Mouse (Mus musculus) induced T-regulatory cell, adult 2 months (primary cell): ENCODE results near the gene Pik3r2.
A peak's percentile ranks its signal among the peaks of the same experiment; 100 is the strongest.
"Not testable (repeated sequence)": the region's sequence is repeated elsewhere in the genome, so short reads cannot be mapped to it uniquely, and the experiment has no call there.

Experiments used
- DNase-seq: peaks from one replicate; pipeline ENCODE4 v3.0.0-alpha.2; 2012; ENCODE audit warnings: low read depth

The Pik3r2 gene

GRCm38 (mm10) chr8:70776496-70777444 is at the start of gene Pik3r2:
Gene Pik3r2 (minus strand): TSS chr8:70776713.
- DNase-seq, result peak; percentile 97

- DNase-seq, result no peak
These were observed 49.3 kb upstream of the Pik3r2 start for GRCm38 (mm10) chr8:70825816-70826215.

DNA sequence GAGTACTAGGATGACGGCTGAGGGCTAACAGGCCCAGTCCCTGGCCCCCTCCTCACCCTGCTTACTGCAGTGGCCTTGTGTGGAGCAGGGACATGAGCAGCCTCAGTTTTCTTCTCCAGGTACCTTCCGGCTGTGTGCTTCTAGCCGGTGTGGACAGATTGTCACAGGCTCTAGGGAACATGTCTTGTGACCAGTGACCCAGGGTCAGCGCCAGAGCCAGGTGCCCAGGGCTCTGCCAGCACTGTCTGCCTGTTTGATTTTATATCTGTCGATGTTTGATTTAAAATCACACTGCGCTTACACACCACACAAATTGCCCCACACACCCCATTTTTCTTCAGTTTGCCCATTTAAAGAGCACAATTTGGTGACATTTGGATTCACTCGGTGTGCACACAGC is 47.3 kb upstream of the Pik3r2 start:
- no peak for DNase-seq

DNA sequence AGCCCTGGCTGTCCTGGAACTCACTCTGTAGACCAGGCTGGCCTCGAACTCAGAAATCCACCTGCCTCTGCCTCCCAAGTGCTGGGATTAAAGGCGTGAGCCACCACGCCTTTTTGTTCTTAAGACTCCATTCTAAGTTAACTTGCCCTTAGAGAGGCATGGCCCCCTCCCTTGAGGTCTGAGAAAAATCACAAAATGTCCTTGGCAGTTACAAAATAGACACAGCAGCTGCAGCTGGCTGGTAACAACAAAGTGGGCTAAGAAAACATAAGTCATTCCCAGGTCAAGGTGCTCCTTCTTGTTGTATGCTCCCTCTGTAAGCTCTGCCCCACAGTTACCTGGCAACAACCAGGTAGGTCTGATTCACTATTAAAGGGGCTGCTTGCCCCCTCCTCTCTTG is 46.1 kb upstream of the Pik3r2 start:
- DNase-seq, result not testable (repeated sequence)

- DNase-seq, result no peak
These were observed 45.5 kb upstream of the Pik3r2 start for GRCm38 (mm10) chr8:70821992-70822391.

- peak; percentile 82 for DNase-seq
These were observed 45.0 kb upstream of the Pik3r2 start for GRCm38 (mm10) chr8:70821399-70821962.

- DNase-seq, result peak; percentile 32
These were observed 43.8 kb upstream of the Pik3r2 start for GRCm38 (mm10) chr8:70820101-70820935.

DNA sequence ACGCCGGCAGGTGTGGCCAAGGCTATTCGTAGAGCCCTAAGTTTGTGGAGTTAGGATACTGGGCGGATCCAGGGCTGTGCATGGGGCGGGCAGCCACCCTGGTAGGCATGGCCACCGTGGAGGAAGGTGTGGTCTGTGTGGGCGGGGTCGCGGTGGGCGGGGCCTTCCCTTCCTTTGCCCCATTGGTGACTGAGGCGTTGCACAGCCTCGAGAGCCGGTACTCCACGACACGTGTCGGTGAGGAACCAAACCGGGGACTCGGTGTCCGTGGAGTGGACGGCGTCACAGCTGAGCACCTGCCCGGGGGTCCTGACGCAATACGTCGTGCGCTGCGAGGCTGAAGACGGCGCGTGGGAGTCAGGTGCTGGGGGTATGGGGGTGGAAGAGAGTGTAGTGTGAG is 40.2 kb upstream of the Pik3r2 start:
- no peak for DNase-seq

GRCm38 (mm10) chr8:70812885-70813284 is 36.4 kb upstream of the Pik3r2 start:
- no peak for DNase-seq

DNA sequence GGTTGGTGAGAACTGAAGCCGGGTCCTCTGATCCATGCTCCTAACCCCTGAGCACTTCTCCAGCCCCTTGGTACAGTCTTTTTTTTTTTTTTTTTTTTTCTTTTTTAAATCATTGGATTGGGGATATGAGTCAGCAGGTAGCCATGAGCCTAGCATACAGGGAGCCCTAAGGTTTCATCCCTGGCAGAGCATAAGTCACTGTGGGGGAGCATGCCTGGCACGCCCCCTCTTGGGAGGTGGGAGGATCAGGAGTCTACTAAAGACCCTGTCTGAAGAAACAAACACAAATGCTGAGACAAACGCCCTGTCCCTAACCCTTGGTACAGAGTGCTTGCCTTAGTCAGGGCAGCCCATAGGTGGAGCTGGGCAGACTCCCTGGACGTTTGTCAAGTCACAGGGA is 35.5 kb upstream of the Pik3r2 start:
- DNase-seq, result no peak

GRCm38 (mm10) chr8:70810962-70811680 is 34.6 kb upstream of the Pik3r2 start:
- DNase-seq, result peak; percentile 71

- peak; percentile 62 for DNase-seq
These were observed 32.6 kb upstream of the Pik3r2 start for GRCm38 (mm10) chr8:70808955-70809701.

DNA sequence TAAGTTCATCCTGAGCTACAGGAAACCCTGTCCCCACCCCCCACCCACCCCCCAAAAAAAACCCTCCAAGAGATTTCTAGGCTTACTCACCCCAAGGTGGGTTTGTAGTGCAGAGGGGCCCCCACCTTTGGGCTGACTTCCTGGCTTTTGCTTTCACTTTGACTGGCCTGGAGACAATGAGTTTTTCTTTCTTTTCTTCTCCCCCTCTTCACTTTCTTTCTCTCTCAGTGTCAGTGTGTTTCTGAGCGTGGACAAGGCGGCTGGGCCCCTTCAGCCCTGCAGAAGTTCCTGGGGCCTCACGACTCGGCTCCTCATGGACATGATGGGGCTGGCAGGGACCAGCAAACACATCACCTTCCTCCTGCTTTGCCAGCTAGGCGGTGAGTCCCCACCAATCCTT is 31.7 kb upstream of the Pik3r2 start, which contains the start of gene Il12rb1:
TSS of gene Il12rb1 (plus strand) at position 211 of the 400 bp plus-strand sequence.
- DNase-seq, result peak; percentile 86

DNA sequence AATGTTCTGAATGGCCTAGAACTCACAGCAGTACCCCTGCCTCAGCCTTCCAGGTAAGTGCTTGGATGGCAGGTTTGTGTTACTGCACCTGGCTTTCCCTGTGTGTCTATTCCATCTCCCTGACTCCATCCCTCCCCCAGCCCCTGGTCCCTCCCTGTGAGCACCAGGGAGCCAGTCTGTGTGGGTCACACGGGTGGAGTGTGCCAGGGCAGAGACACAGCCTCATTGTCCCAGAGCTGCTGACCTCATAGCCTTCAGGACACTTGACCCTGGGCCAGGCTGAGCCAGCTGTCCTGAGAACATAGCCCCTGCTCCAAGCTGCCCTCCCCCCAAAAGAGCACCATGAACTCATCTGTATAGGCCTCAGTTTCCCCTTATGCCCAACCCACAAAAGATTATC is 30.8 kb upstream of the Pik3r2 start:
- DNase-seq, result no peak

GRCm38 (mm10) chr8:70806541-70806940 is 30.0 kb upstream of the Pik3r2 start:
- peak; percentile 87 for DNase-seq

DNA sequence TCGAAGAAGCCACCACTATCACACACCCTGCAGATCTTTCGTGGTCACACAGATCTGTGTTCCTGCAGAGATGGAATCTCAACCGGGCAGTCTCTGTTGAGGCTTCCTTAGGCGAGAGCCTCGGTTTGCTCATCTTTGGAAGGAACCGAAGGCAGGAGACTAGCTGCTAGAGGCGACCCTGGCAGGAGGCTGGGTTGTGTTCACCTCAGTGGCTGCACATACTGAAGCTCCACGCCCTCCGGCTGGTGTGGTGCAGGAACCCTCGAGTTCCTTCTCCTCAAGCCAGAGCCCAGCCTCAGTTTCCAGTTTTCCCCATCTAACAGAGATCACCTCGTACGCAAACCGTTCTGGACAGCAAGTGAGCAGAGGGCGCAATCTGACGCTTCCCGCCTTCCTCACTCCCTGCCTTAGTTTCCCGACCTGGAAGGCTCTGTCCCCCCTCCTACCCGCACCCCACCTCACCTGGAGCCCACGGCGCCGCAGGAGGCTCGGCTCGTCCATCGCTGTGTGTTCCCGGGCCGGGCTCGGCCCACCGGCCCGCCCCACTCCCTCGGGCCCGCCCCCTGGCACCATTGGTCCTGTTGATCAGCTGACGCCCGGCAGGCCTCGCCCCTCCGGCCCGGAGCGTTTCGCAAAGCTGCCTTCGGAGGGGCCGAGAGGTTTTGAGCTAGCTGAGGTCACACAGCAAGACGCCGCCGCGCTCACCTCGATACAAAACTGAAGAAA is 28.1 kb upstream of the Pik3r2 start, which contains the start of gene Mast3:
TSS of gene Mast3 (minus strand) at position 574 of the 726 bp plus-strand sequence.
- peak; percentile 90 for DNase-seq

DNA sequence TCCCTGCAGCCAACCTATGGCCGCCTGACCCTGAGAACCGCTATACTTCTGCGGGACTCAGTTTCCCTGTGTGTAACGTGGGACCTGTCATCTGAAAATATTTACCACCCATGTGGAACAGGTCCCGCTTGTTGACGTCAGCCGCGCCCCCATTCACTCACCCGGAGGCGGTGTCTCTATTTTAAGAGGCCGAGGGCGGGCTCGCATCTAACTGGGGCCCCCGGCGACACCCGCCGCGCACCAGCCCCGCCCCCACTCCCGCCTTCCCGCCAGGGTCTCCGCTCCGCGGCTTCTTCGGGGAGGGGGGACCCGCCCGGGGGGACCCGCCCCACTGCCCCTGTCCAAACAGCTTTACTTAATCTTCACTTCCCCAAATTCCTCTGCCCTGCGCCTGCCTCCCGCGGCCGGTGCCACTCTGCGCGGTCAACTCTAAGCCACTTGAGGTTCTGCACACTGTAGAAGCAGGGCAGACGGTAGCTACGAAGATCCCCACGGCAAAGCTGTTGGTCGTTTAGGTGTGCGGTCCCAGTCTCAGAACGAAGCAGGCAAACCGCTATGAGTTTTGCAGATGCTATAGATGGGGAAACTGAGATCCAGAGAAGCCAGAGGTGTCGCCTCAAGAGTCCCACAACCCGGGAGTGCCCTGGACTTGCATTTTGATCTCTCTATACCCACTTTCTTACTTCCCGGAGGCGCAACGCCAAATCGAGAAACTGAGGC is 27.4 kb upstream of the Pik3r2 start:
- peak; percentile 74 for DNase-seq

DNA sequence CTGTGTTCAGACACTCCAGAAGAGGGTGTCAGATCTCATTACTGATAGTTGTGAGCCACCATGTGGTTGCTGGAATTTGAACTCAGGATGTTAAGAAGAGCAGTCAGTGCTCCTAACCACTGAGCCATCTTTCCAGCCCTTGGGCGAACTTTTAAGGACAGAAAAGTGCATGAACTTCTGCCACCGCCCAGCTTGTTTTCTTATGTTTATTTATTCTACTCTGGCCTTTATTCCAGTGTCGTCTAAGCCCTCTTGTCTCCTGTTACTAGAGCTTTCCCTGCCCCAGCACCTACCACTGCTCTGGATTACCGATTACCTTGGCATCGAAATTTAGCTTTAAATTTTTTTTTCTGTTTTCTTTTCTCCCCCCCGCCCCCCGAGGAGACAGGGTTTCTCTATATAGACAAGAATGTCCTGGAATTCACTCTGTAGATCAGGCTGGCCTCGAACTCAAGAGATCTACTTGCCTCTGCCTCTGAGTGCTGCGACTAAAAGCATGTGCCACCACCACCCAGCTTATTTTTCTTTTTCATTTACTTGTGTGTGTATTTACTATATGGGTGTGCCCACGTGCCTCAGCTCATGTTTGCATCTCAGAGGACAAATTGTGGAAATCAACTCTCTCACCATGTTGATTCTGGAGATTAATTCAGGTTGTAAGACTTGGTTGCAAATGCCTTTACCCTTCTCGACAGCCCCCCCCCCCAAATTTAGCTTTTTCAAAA is 26.4 kb upstream of the Pik3r2 start:
- DNase-seq, result peak; percentile 26

DNA sequence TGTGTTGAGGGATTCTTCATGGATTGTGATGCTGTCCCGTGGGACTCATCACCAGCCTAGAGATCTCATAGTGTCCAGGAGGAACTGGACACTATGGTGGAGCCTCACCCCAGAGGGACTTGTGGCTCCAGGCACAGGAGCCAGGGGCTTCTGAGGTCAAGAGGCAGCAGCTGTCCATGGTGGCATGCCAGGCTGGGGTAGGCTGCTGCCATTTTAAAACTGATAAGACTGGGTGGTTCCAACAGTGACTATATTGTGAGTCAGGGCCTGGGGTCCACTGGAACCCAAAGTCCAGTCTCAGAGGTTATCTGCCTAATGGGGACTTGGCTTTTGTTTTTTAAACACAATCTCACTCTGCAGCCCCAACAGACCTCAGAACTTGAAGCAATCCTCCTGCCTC is 25.3 kb upstream of the Pik3r2 start:
- DNase-seq, result no peak
